In the genomic region with DNA sequence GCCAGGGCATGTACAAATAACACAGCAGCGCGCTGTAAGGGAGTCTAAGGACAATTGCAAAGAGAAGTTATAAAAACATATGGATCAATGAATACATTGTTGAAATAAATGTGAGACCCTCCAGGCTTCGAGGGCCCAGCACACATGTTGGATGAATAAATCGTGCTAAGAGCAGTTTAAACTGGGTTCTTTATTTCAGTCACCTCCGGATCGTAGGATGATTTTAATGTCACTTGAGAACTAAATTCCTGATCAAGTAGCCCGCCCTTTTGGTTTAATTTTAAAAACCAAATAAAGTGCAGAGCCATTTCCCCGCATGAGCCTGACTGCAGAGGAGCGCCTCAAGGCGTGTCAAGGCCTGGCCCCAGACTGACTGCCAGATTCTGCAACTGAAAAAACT, we compare ENCODE assay signal across 20 mouse cellular contexts.
A peak's percentile ranks its signal among the peaks of the same experiment; 100 is the strongest.
DNase-seq lines count a peak whose midpoint lies in the region; ATAC-seq and TF ChIP-seq lines count a peak whose summit lies in the region.
"Had no signal": no experiment of that assay in that cellular context is flagged by ENCODE, and none has a peak within 500 bp of the region (broad histone marks: within the 10 kb centered on the region; RNA-seq: fewer than 3 reads in every experiment).

No protein-coding gene starts in this region.

- 0 out of 2 replicates have a peak, but pooled peaks have one; percentile 15 for ATAC-seq in embryonic facial prominence, embryonic 12.5 days (ENCODE audit: insufficient number of reproducible peaks, insufficient read depth, low FRiP score, low TSS enrichment)
- ATAC-seq in limb, embryonic 12.5 days (ENCODE audit: insufficient number of reproducible peaks, insufficient read depth, low FRiP score, low TSS enrichment, low read depth): peak; percentile 63; the same call in 1 of the 2 replicates
- no peak for ATAC-seq in intestine, embryonic 16.5 days
- ATAC-seq: forebrain, embryonic 16.5 days; hindbrain, postnatal 0 days had no signal

- no peak for TF ChIP-seq CTCF in cortical plate, adult 2 months (IDR thresholded peaks at IDR 0.05; ENCODE audit: extremely low read depth, insufficient read depth, low read length)

- peak; percentile 31 for DNase-seq in embryo, embryonic 10.5 days (ENCODE audit: low spot score)
- no peak for DNase-seq in cerebellum, adult 11 months
- no peak for DNase-seq in heart, adult 18-20 months
- DNase-seq: adrenal gland, adult 2 months; cerebellum, adult 11-12 months; cerebellum, adult 9-11 months; cerebellum, postnatal 36 days; gastrocnemius, postnatal 10 days; heart, adult 2 months; kidney, adult 18-20 months had no signal

- H3K9ac ChIP-seq in embryonic facial prominence, embryonic 12.5 days: no peak overlapping the region
- no peak overlapping the region for H3K9ac ChIP-seq in limb, embryonic 12.5 days (replicated peaks)
- H3K9ac ChIP-seq in intestine, embryonic 16.5 days (ENCODE audit: low read depth, low read length): no peak overlapping the region
- H3K9ac ChIP-seq: embryonic facial prominence, embryonic 15.5 days; heart, embryonic 12.5 days; hindbrain, embryonic 13.5 days had no signal

- no peak overlapping the region for H3K27ac ChIP-seq in cortical plate, adult 2 months (ENCODE audit: insufficient read depth, low read length)
- peak overlapping the region; percentile 50; the same call in 1 of the 2 replicates for H3K27ac ChIP-seq in embryonic facial prominence, embryonic 12.5 days
- no peak overlapping the region for H3K27ac ChIP-seq in limb, embryonic 12.5 days
- no peak overlapping the region for H3K27ac ChIP-seq in intestine, embryonic 16.5 days (ENCODE audit: low read length)
- H3K27ac ChIP-seq: embryonic facial prominence, embryonic 15.5 days; heart, adult 2 months; hindbrain, embryonic 13.5 days; hindbrain, postnatal 0 days had no signal

- no peaks in the 10 kb centered on the region for H3K27me3 ChIP-seq in embryonic facial prominence, embryonic 12.5 days
- H3K27me3 ChIP-seq in limb, embryonic 12.5 days: no peaks in the 10 kb centered on the region
- no peaks in the 10 kb centered on the region for H3K27me3 ChIP-seq in intestine, embryonic 16.5 days (replicated peaks; ENCODE audit: control insufficient read depth, insufficient read depth, low read length)
- H3K27me3 ChIP-seq: embryonic facial prominence, embryonic 15.5 days; heart, embryonic 12.5 days; hindbrain, embryonic 13.5 days had no signal

- no peaks in the 10 kb centered on the region for H3K9me3 ChIP-seq in embryonic facial prominence, embryonic 12.5 days
- no peaks in the 10 kb centered on the region for H3K9me3 ChIP-seq in limb, embryonic 12.5 days
- no peaks in the 10 kb centered on the region for H3K9me3 ChIP-seq in intestine, embryonic 16.5 days (ENCODE audit: control insufficient read depth, low read length)
- H3K9me3 ChIP-seq: embryonic facial prominence, embryonic 15.5 days; heart, embryonic 12.5 days; hindbrain, embryonic 13.5 days had no signal

- TF ChIP-seq POLR2A in cortical plate, adult 2 months (IDR thresholded peaks at IDR 0.05; ENCODE audit: extremely low read depth, insufficient read depth, low read length): no peak

- H3K4me1 ChIP-seq in cortical plate, adult 2 months (ENCODE audit: control insufficient read depth, insufficient read depth, low read length): no peaks in the 10 kb centered on the region
- no peaks in the 10 kb centered on the region for H3K4me1 ChIP-seq in embryonic facial prominence, embryonic 12.5 days
- H3K4me1 ChIP-seq in limb, embryonic 12.5 days (replicated peaks): no peaks in the 10 kb centered on the region; the same call in 1 of the 2 replicates
- no peaks in the 10 kb centered on the region for H3K4me1 ChIP-seq in intestine, embryonic 16.5 days (ENCODE audit: control insufficient read depth, insufficient read depth, low read length)
- H3K4me1 ChIP-seq: heart, embryonic 12.5 days; hindbrain, embryonic 13.5 days had no signal

- H3K36me3 ChIP-seq in embryonic facial prominence, embryonic 12.5 days: no peaks in the 10 kb centered on the region
- H3K36me3 ChIP-seq in limb, embryonic 12.5 days: no peaks in the 10 kb centered on the region
- H3K36me3 ChIP-seq in intestine, embryonic 16.5 days (ENCODE audit: control insufficient read depth, insufficient read depth, low read length): no peaks in the 10 kb centered on the region
- H3K36me3 ChIP-seq: embryonic facial prominence, embryonic 15.5 days; heart, embryonic 12.5 days; hindbrain, embryonic 13.5 days had no signal

- no peak overlapping the region for H3K4me2 ChIP-seq in embryonic facial prominence, embryonic 12.5 days (replicated peaks)
- no peak overlapping the region for H3K4me2 ChIP-seq in limb, embryonic 12.5 days
- no peak overlapping the region for H3K4me2 ChIP-seq in intestine, embryonic 16.5 days (ENCODE audit: low read depth, low read length)
- H3K4me2 ChIP-seq: embryonic facial prominence, embryonic 15.5 days; heart, embryonic 12.5 days; hindbrain, embryonic 13.5 days had no signal

- 16% methylated on average over 10 of the region's 10 CpGs for WGBS in embryonic facial prominence, embryonic 12.5 days
- 42% methylated on average over 10 of the region's 10 CpGs for WGBS in limb, embryonic 12.5 days
- 53% methylated on average over 10 of the region's 10 CpGs for WGBS in intestine, embryonic 16.5 days

- H3K4me3 ChIP-seq in cortical plate, adult 2 months (ENCODE audit: insufficient read depth, low read length): 0 out of 2 replicates have a peak overlapping the region, but pooled peaks have one; percentile 12
- H3K4me3 ChIP-seq in embryonic facial prominence, embryonic 12.5 days: no peak overlapping the region
- no peak overlapping the region for H3K4me3 ChIP-seq in limb, embryonic 12.5 days (replicated peaks)
- no peak overlapping the region for H3K4me3 ChIP-seq in intestine, embryonic 16.5 days (ENCODE audit: low read length)
- H3K4me3 ChIP-seq: embryonic facial prominence, embryonic 15.5 days; erythroblast, embryonic 14.5 days; heart, adult 2 months; heart, embryonic 12.5 days; hindbrain, embryonic 13.5 days had no signal
